Mouse (Mus musculus) granulocyte monocyte progenitor cell, adult 5-6 weeks (primary cell): Measurements from ENCODE around the gene Gm9639. TPM values are rescaled to one million over a fixed set of nuclear protein-coding genes. Genes with fewer than 3 reads are reported as not detected.
"Not testable (repeated sequence)": the region's sequence is repeated elsewhere in the genome, so short reads cannot be mapped to it uniquely, and the experiment has no call there.

Experiments used
- ATAC-seq: replicated peaks from 2 replicates; pipeline ENCODE4 v1.8.0; 2016; ENCODE audit warnings: mild to moderate bottlenecking, moderate TSS enrichment, inconsistent platforms; ENCODE audit not compliant: poor library complexity, severe bottlenecking
- total RNA-seq, 2 experiments: library from RNA; stranded (forward) in 1 of 2; stranded (reverse) in 1 of 2; fragments of 200-712, 200-1000 nt in 1 of 2; fragments of >200 nt in 1 of 2; fragmentation: Nextera tagmentation in 1 of 2; gene quantifications; 2 replicates each; pipeline ENCODE4 v1.2.3; 2014 to 2017

The Gm9639 gene
- not detected in 2 replicates for total RNA-seq (2014; fragmentation: Nextera tagmentation)
- total RNA-seq (2017) = not detected in 2 replicates

- no peak for ATAC-seq
These were observed at the start of gene Gm9639 for GRCm38 (mm10) chr10:77794976-77795375. Gene Gm9639, minus strand, starts transcription at chr10:77795076.

- no peak for ATAC-seq
These were observed 44.1 kb upstream of the Gm9639 start for GRCm38 (mm10) chr10:77839006-77839405.

GRCm38 (mm10) chr10:77835647-77836046 is 40.8 kb upstream of the Gm9639 start, which contains the start of gene Krtap10-10:
Gene Krtap10-10, plus strand, starts transcription at chr10:77835947.
- ATAC-seq = no peak

- ATAC-seq = no peak
These were observed 32.1 kb upstream of the Gm9639 start, which contains the start of gene Krtap10-4 for GRCm38 (mm10) chr10:77826951-77827350. Gene Krtap10-4, minus strand, starts transcription at chr10:77827095.

- ATAC-seq = no peak
These were observed 24.3 kb upstream of the Gm9639 start for GRCm38 (mm10) chr10:77819203-77819602.

GRCm38 (mm10) chr10:77818523-77818922 is 23.6 kb upstream of the Gm9639 start:
- ATAC-seq = no peak

GRCm38 (mm10) chr10:77815514-77815913 is 20.6 kb upstream of the Gm9639 start:
- no peak; the same call in 1 of the 2 replicates for ATAC-seq

- ATAC-seq = no peak
These were observed 19.5 kb upstream of the Gm9639 start, which contains the start of gene Gm2696 for GRCm38 (mm10) chr10:77814382-77814781. Gene Gm2696, plus strand, starts transcription at chr10:77814682.

- no peak for ATAC-seq
These were observed 16.9 kb upstream of the Gm9639 start, which contains the start of gene Gm9507 for GRCm38 (mm10) chr10:77811743-77812142. Gene Gm9507, minus strand, starts transcription at chr10:77811843.

GRCm38 (mm10) chr10:77804095-77804494 is 9.2 kb upstream of the Gm9639 start:
- no peak for ATAC-seq

GRCm38 (mm10) chr10:77798921-77799508 is 4.1 kb upstream of the Gm9639 start, which contains the start of gene Gm19668:
Gene Gm19668, minus strand, starts transcription at chr10:77799133.
- ATAC-seq = no peak

GRCm38 (mm10) chr10:77798164-77798920 is 3.5 kb upstream of the Gm9639 start:
- not testable (repeated sequence) for ATAC-seq

GRCm38 (mm10) chr10:77797677-77798076 is 2.8 kb upstream of the Gm9639 start:
- ATAC-seq = no peak

GRCm38 (mm10) chr10:77788621-77789020 is 6.3 kb downstream of the Gm9639 start:
- no peak for ATAC-seq

GRCm38 (mm10) chr10:77787876-77788275 is 7.0 kb downstream of the Gm9639 start, which contains the start of gene Gm7137:
Gene Gm7137, minus strand, starts transcription at chr10:77788200.
- not testable (repeated sequence) for ATAC-seq

- ATAC-seq = not testable (repeated sequence)
These were observed 11.5 kb downstream of the Gm9639 start for GRCm38 (mm10) chr10:77783396-77783795.

GRCm38 (mm10) chr10:77782442-77782841 is 12.4 kb downstream of the Gm9639 start, which contains the start of gene Gm3250:
Gene Gm3250, minus strand, starts transcription at chr10:77782542.
- not testable (repeated sequence) for ATAC-seq

GRCm38 (mm10) chr10:77776844-77777243 is 18.0 kb downstream of the Gm9639 start, which contains the start of gene Gm7138:
Gene Gm7138, minus strand, starts transcription at chr10:77776944.
- ATAC-seq = not testable (repeated sequence)

GRCm38 (mm10) chr10:77772142-77772541 is 22.7 kb downstream of the Gm9639 start:
- ATAC-seq = not testable (repeated sequence)

GRCm38 (mm10) chr10:77771225-77771624 is 23.7 kb downstream of the Gm9639 start, which contains the start of gene Gm3238:
Gene Gm3238, minus strand, starts transcription at chr10:77771325.
- ATAC-seq = not testable (repeated sequence)

- no peak for ATAC-seq
These were observed 25.1 kb downstream of the Gm9639 start for GRCm38 (mm10) chr10:77769727-77770126.
